Mouse (Mus musculus) liver, embryonic 13.5 days (tissue): ENCODE data around the gene Ppp1r1b. TPM values are rescaled to one million over a fixed set of nuclear protein-coding genes. Genes with fewer than 3 reads are reported as not detected.

ENCODE experiments used
- ATAC-seq: fragments of 200-750 bp; cut with Nextera tagmentation; 2 replicates; pipeline ENCODE4 v1.8.0; 2017; ENCODE audit warnings: low read depth, mild to moderate bottlenecking, moderate number of reproducible peaks, moderate library complexity
- DNase-seq: peaks from one replicate; pipeline ENCODE4 v3.0.0; 2022
- H3K27ac ChIP-seq: fragments of 300-500 bp; sonication (generic); 2 replicates; pipeline ENCODE4 v1.5.1; 2015; ENCODE audit warnings: moderate library complexity, mild to moderate bottlenecking, inconsistent platforms
- H3K27me3 ChIP-seq: fragments of 300-500 bp; sonication (generic); 2 replicates; pipeline ENCODE4 v1.6.1; 2015; ENCODE audit warnings: mild to moderate bottlenecking, inconsistent platforms
- H3K36me3 ChIP-seq: fragments of 300-500 bp; sonication (generic); 2 replicates; pipeline ENCODE4 v1.6.1; 2015; ENCODE audit warnings: mild to moderate bottlenecking, inconsistent platforms
- H3K4me1 ChIP-seq: fragments of 300-500 bp; sonication (generic); replicated peaks from 2 replicates; pipeline ENCODE4 v1.6.1; 2015; ENCODE audit warnings: inconsistent platforms
- H3K4me2 ChIP-seq: fragments of 300-500 bp; sonication (generic); 2 replicates; pipeline ENCODE4 v1.6.1; 2015; ENCODE audit warnings: inconsistent platforms, mild to moderate bottlenecking, moderate library complexity
- H3K4me3 ChIP-seq: fragments of 300-500 bp; sonication (generic); replicated peaks from 2 replicates; pipeline ENCODE4 v1.5.1; 2015; ENCODE audit warnings: mild to moderate bottlenecking, inconsistent platforms
- H3K9ac ChIP-seq: fragments of 300-500 bp; sonication (generic); 2 replicates; pipeline ENCODE4 v1.6.1; 2015; ENCODE audit warnings: mild to moderate bottlenecking, inconsistent platforms
- H3K9me3 ChIP-seq: fragments of 300-500 bp; sonication (generic); replicated peaks from 2 replicates; pipeline ENCODE4 v1.6.1; 2016; ENCODE audit warnings: inconsistent platforms
- WGBS: fragments of 180-500 bp; shearing (Covaris S2); methylation state at CpG from one replicate; pipeline ENCODE4 v1.1.7; 2015; ENCODE audit not compliant: insufficient replicate concordance; 5-methylcytosine and 5-hydroxymethylcytosine counted together
- polyA plus RNA-seq: library from polyadenylated mRNA; unstranded; fragments of >200 nt; fragmentation: Nextera tagmentation; extraction: Ambion mirVana; gene quantifications from 2 replicates; pipeline ENCODE4 v1.2.1, GENCODE M21; 2015

The Ppp1r1b gene
- polyA plus RNA-seq, 1 experiment from 2014 or later: 0.13 TPM

- DNase-seq: no peak
- H3K36me3 ChIP-seq: no peaks in the 10 kb centered on the region
- WGBS: 86% methylated on average over 5 of the region's 5 CpGs
- peaks cover 40% of the 10 kb centered on the region for H3K4me1 ChIP-seq
- no peaks in the 10 kb centered on the region for H3K27me3 ChIP-seq
- H3K27ac ChIP-seq: no peak overlapping the region
- no peak overlapping the region for H3K4me2 ChIP-seq
- H3K9ac ChIP-seq: no peak overlapping the region
- ATAC-seq: no peak
- H3K9me3 ChIP-seq: no peaks in the 10 kb centered on the region
- no peak overlapping the region for H3K4me3 ChIP-seq
Observed at GRCm38 (mm10) chr11:98364410-98364809, 16.2 kb downstream of the Ppp1r1b start.

GRCm38 (mm10) chr11:98366290-98366689 is 18.1 kb downstream of the Ppp1r1b start:
- Histone ChIP-seq H3K27me3 (no peaks in the 10 kb centered on the region), H3K9me3 (no peaks in the 10 kb centered on the region), H3K36me3 (no peaks in the 10 kb centered on the region), H3K4me1 (peaks cover 26% of the 10 kb centered on the region), H3K4me3 (no peak overlapping the region), H3K4me2 (no peak overlapping the region), H3K9ac (no peak overlapping the region), H3K27ac (no peak overlapping the region)
- no peak for DNase-seq
- no peak for ATAC-seq
- WGBS: 48% methylated on average over 10 of the region's 10 CpGs

GRCm38 (mm10) chr11:98367171-98367862 is 19.1 kb downstream of the Ppp1r1b start:
- H3K9ac ChIP-seq: no peak overlapping the region
- no peak for DNase-seq
- no peak overlapping the region for H3K27ac ChIP-seq
- H3K4me3 ChIP-seq: no peak overlapping the region
- H3K4me1 ChIP-seq: peaks cover 16% of the 10 kb centered on the region
- no peak overlapping the region for H3K4me2 ChIP-seq
- no peaks in the 10 kb centered on the region for H3K27me3 ChIP-seq
- ATAC-seq: no peak
- 66% methylated on average over 10 of the region's 10 CpGs for WGBS
- no peaks in the 10 kb centered on the region for H3K9me3 ChIP-seq
- no peaks in the 10 kb centered on the region for H3K36me3 ChIP-seq

- peaks cover 15% of the 10 kb centered on the region for H3K4me1 ChIP-seq
- no peaks in the 10 kb centered on the region for H3K27me3 ChIP-seq
- no peak overlapping the region for H3K4me2 ChIP-seq
- no peaks in the 10 kb centered on the region for H3K9me3 ChIP-seq
- no peak overlapping the region for H3K9ac ChIP-seq
- ATAC-seq: no peak
- H3K36me3 ChIP-seq: no peaks in the 10 kb centered on the region
- no peak overlapping the region for H3K27ac ChIP-seq
- WGBS: 73% methylated on average over 7 of the region's 7 CpGs
- no peak for DNase-seq
- H3K4me3 ChIP-seq: no peak overlapping the region
Observed at GRCm38 (mm10) chr11:98367863-98368186, 19.6 kb downstream of the Ppp1r1b start.

GRCm38 (mm10) chr11:98369337-98369736 is 21.1 kb downstream of the Ppp1r1b start:
- Histone ChIP-seq H3K4me2 (no peak overlapping the region), H3K9ac (no peak overlapping the region), H3K9me3 (no peaks in the 10 kb centered on the region), H3K27ac (no peak overlapping the region), H3K4me3 (no peak overlapping the region), H3K36me3 (0 out of 2 replicates have a peak, but pooled peaks cover under 1% of the 10 kb centered on the region), H3K27me3 (no peaks in the 10 kb centered on the region), H3K4me1 (peaks cover 9% of the 10 kb centered on the region; the same call in 1 of the 2 replicates)
- 62% methylated on average over 6 of the region's 6 CpGs for WGBS
- ATAC-seq: no peak
- no peak for DNase-seq

- no peaks in the 10 kb centered on the region for H3K9me3 ChIP-seq
- no peaks in the 10 kb centered on the region for H3K27me3 ChIP-seq
- ATAC-seq (no peak), DNase-seq (no peak)
- 74% methylated on average over 2 of the region's 2 CpGs for WGBS
- H3K4me2 ChIP-seq: no peak overlapping the region
- H3K9ac ChIP-seq: no peak overlapping the region
- peaks cover 8% of the 10 kb centered on the region; the same call in 1 of the 2 replicates for H3K4me1 ChIP-seq
- no peak overlapping the region for H3K4me3 ChIP-seq
- peaks cover 13% of the 10 kb centered on the region for H3K36me3 ChIP-seq
- H3K27ac ChIP-seq: no peak overlapping the region
Observed at GRCm38 (mm10) chr11:98370588-98370987, 22.4 kb downstream of the Ppp1r1b start.

- no peak overlapping the region for H3K9ac ChIP-seq
- H3K4me2 ChIP-seq: no peak overlapping the region
- ATAC-seq (no peak), DNase-seq (no peak)
- peaks cover 4% of the 10 kb centered on the region; the same call in 1 of the 2 replicates for H3K4me1 ChIP-seq
- 60% methylated on average over 10 of the region's 10 CpGs for WGBS
- no peaks in the 10 kb centered on the region for H3K27me3 ChIP-seq
- H3K36me3 ChIP-seq: peaks cover 23% of the 10 kb centered on the region
- H3K27ac ChIP-seq: no peak overlapping the region
- H3K4me3 ChIP-seq: no peak overlapping the region
- H3K9me3 ChIP-seq: no peaks in the 10 kb centered on the region
Observed at GRCm38 (mm10) chr11:98371556-98372240, 23.5 kb downstream of the Ppp1r1b start.

GRCm38 (mm10) chr11:98372406-98372805 is 24.2 kb downstream of the Ppp1r1b start:
- Histone ChIP-seq H3K27me3 (no peaks in the 10 kb centered on the region), H3K9me3 (no peaks in the 10 kb centered on the region), H3K9ac (no peak overlapping the region), H3K4me2 (no peak overlapping the region), H3K4me3 (no peak overlapping the region), H3K36me3 (peaks cover 30% of the 10 kb centered on the region), H3K27ac (no peak overlapping the region), H3K4me1 (peaks cover 4% of the 10 kb centered on the region; the same call in 1 of the 2 replicates)
- WGBS: 6% methylated on average over 2 of the region's 2 CpGs
- DNase-seq (peak; percentile 54), ATAC-seq (no peak)

- H3K36me3 ChIP-seq: peaks cover 39% of the 10 kb centered on the region
Observed at GRCm38 (mm10) chr11:98373244-98373643, 25.0 kb downstream of the Ppp1r1b start.

GRCm38 (mm10) chr11:98374266-98374665 is 26.1 kb downstream of the Ppp1r1b start:
- peaks cover 4% of the 10 kb centered on the region; the same call in 1 of the 2 replicates for H3K4me1 ChIP-seq
- H3K36me3 ChIP-seq: peaks cover 47% of the 10 kb centered on the region
- DNase-seq (no peak), ATAC-seq (no peak)
- H3K4me3 ChIP-seq: no peak overlapping the region
- no peak overlapping the region for H3K4me2 ChIP-seq
- 86% methylated on average over 8 of the region's 8 CpGs for WGBS
- no peaks in the 10 kb centered on the region for H3K9me3 ChIP-seq
- H3K27ac ChIP-seq: no peak overlapping the region
- H3K9ac ChIP-seq: no peak overlapping the region
- no peaks in the 10 kb centered on the region for H3K27me3 ChIP-seq

More at GRCm38 (mm10) chr11:98373244-98373643, 25.0 kb downstream of the Ppp1r1b start:
- ATAC-seq: no peak
- H3K9me3 ChIP-seq: no peaks in the 10 kb centered on the region
- H3K4me2 ChIP-seq: no peak overlapping the region
- no peak overlapping the region for H3K4me3 ChIP-seq
- no peak overlapping the region for H3K27ac ChIP-seq
- 79% methylated on average over 6 of the region's 6 CpGs for WGBS
- H3K4me1 ChIP-seq: peaks cover 4% of the 10 kb centered on the region; the same call in 1 of the 2 replicates
- DNase-seq: no peak
- H3K9ac ChIP-seq: no peak overlapping the region
- no peaks in the 10 kb centered on the region for H3K27me3 ChIP-seq

- ATAC-seq: no peak
- H3K36me3 ChIP-seq: peaks cover 63% of the 10 kb centered on the region
- no peak for DNase-seq
- H3K9ac ChIP-seq: no peak overlapping the region
- H3K27me3 ChIP-seq: no peaks in the 10 kb centered on the region
- no peak overlapping the region for H3K27ac ChIP-seq
- H3K4me3 ChIP-seq: no peak overlapping the region
- H3K9me3 ChIP-seq: no peaks in the 10 kb centered on the region
- 74% methylated on average over 5 of the region's 5 CpGs for WGBS
- no peaks in the 10 kb centered on the region for H3K4me1 ChIP-seq
- no peak overlapping the region for H3K4me2 ChIP-seq
Observed at GRCm38 (mm10) chr11:98376756-98377155, 28.6 kb downstream of the Ppp1r1b start.
